Mouse (Mus musculus): ENCODE results near the gene Ccdc85a.
"Not testable (repeated sequence)": the region's sequence is repeated elsewhere in the genome, so short reads cannot be mapped to it uniquely, and the experiment has no call there.

The Ccdc85a gene

DNA sequence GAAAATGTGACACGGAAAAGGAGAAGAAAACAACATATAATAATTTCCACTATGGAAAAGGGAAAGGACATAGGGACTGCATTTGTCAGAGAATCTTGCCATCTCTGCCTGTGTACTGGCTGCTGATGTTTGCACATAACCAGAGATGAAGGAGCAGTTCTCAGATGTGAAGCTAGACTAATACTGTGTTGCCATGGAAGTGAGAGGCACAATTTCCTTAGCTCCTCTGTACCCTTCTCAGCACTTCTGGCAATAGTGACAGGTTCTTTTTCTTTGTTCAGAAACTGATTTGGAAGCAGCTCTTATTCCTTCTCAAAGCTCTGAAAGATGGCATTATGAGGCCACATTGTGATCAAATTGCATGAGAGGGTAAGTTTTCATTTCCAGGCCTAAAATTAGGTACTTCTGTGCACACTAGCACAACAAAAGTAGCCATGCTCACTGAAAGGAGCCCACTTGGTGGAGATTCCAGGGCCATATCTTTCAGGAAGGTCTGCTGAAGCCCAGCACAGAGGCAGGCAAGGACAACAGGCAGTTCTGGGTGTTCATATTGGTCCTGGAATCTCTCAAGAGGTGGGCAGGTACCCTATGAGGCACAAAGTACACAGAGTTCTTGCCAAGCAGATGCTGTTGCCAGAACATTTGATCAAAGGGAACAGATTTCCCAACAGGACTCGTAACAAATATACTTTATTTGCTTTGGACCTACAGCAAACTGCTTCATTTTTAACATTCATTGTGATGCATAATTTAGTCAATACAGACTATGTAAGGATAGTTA is 161.5 kb downstream of the Ccdc85a start:
- DNase-seq (ENCODE audit: low read depth) = no peak

DNA sequence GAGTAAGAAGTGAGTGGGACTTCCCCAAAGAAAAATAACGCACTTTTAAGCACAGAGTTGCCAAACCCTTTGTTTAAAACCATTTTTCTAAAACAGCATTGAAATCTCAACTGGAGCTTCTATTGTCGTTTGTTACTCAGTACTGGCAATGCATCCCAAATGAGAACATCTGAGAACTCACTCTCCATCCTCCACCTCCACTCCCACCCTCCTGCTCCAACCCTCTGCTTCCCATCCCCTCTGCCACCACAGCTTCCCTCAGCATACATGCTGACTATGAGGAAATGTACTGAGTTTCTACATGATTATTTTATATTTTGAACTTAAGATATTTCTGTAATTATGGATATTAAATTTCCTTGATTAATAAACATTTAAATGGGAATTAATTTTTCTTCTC is 168.3 kb downstream of the Ccdc85a start:
- no peak for DNase-seq (ENCODE audit: low read depth)

DNA sequence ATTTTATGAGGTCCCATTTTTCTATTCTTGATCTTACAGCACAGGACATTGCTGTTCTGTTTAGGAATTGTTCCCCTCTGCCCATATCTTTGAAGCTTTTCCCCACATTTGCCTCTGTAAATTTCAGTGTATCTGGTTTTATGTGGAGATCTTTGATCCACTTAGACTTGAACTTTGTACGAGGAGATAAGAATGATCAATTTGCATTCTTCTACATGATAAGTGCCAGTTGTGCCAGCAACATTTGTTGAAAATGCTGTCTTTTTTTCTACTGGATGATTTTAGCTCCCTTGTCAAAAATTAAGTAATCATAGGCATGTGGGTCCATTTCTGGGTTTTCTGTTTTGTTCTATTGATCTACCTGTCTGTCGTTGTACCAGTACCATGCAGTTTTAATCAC is 174.2 kb downstream of the Ccdc85a start:
- not testable (repeated sequence) for DNase-seq (ENCODE audit: low read depth)

DNA sequence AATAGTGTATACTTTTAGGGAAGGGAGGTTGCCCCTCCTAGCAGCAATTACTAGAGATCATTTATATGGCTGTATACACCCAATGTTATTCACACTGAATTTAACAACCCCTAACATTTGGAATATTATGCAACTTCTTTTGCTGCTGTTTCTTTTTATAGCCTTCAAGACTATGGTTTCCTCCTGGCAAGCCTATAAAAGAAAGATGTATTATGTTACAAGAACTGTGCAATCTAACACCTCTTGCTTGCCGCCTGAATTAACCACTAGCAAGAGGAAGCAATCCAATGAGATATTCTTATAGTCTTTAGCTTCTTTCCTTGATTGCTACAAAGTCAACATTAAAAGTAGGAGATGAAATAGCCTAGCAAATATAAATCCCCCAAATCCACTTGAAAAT is 187.0 kb downstream of the Ccdc85a start:
- no peak for DNase-seq (ENCODE audit: low read depth)

DNA sequence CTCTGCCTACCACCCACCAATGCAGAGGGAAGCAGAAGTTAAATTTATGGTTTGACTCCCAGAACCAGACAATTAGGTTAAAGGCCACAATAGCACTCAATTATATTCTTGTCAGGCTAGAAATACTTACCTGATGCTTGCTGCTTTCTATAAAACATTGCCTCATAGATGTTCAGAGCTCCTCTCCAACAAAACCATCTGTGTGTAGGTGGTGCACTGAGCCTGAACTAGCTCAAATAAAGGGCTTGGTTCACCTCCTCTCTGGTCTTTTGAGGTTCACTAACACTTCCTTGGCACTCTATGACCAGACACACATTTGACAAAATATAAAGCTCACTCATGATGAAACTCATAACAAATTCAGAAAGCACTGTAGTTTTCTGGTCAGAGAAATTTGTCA is 208.2 kb downstream of the Ccdc85a start:
- no peak for DNase-seq (ENCODE audit: low read depth)

DNA sequence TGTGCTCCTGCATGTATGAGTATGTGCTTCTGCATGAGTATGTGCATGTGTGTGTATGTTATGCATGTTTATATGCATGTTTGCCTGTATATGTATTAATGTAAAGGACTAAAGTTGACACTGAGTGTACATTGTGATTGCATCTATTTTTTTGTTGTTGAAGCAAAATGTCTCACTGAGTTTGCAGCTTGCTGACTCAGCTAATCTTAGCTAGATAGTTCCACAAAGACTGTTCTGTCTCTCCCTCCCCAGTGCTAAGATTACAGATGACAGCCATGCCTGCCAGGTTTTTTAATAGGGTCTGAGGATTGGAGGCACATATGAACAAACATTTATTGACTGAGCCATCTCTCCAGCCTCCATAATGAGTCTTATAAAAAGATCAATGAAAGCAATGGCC is 209.5 kb downstream of the Ccdc85a start:
- no peak for DNase-seq (ENCODE audit: low read depth)

DNA sequence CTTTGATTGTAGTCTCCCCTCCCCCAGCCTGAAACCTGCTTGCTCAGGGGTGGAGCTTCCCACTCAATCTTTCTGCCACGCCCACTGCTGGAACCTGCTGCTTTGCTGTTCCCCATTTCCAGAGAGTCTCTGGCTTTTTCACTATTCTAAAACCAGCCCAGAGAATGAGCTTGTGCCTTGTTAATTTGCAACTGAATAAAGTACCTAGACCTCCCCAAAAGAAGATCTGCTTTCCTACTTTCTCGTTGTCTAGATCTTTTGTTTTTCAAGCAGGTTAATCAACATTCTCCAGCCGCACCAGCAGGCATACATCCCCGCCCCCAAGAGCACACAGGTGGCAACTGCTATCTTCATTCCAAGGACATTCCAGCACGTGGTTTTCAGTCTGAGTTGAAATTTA is 212.7 kb downstream of the Ccdc85a start:
- not testable (repeated sequence) for DNase-seq (ENCODE audit: low read depth)

DNA sequence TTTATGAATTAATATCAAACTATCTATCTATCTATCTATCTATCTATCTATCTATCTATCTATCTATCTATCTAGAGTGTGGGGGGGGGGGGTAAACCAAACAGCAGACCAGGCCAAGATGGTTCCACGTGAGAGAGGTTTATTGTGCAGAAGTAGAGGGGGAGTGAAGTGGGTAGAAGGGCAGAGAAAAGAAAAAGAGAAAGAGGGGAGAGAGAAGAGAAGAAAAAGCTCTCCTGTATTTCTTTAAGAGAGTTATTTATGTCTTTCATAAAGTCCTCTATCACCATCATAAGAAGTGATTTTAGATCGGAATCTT is 218.2 kb downstream of the Ccdc85a start:
- no peak for DNase-seq (ENCODE audit: low read depth)

DNA sequence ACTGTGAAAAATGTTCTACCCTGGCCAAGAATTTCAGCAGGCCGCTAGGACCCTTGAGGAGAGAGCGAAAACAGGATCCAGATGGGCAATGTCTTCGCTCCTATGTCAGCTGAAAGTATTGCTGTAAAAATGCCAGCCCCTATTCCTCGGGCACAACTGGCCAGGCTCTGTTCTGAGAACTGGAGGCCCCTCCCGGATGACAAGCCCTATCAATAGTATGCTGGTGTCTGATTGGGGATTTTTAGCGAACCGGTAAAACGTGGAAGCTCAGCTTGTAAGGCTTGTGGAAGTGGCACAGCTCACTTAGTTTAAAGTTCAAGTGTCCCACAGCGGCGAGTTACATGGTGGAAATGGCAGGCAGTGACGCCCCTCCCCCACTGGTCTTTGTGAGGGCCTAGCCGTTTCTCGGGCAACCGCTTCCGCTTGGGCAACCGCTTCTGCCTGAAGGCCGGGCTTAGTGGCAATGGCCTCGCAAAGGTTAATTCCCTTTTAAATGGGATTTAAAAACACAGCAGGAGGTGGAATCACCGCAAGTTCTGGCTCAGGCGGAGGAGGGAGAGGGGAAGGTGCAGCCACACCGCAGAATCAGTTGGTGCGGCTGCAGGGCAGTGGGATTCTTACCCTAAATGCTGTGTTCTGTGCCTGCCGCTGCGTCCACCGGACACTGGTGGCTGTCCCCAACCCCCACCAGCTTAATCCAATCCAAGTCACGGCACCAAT is 218.8 kb downstream of the Ccdc85a start:
- DNase-seq (ENCODE audit: low read depth) = peak; percentile 1

DNA sequence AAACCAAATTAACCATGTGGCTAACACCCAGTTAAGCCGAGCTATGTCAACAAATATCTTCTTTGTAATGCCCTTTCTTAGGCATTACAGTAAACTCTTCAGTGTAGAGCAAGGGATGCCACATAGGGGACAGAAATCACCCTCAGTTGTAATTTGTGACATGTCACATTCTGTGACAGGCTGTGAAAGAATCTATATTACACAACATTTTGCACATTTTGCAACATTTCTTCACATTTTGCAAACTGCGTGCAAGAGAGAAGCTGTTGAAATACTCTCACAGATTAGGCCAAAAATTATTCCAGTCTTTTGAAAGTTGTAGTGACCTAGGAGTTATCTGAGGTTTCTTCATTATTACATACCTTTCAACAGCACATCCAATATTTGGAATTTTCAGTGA is 240.7 kb downstream of the Ccdc85a start:
- no peak for DNase-seq (ENCODE audit: low read depth)

DNA sequence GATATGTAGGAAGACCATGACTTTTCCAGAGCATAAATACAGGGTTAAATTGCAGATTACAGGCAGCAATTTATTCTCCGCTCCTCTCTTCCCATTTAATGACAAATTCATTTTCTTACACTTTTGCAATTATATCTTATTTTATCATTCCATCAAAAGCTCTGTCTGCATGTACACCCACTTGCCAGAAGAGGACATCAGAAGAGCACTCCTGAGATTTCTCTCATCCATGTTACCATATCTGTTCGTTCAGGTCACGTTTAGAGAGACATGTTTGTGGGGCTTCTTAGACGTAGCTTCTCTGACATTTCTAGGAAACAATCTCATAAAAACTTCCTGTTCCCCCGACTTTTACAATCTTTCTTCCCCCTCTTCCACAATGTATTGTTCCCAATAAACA is 242.2 kb downstream of the Ccdc85a start:
- no peak for DNase-seq (ENCODE audit: low read depth)

DNA sequence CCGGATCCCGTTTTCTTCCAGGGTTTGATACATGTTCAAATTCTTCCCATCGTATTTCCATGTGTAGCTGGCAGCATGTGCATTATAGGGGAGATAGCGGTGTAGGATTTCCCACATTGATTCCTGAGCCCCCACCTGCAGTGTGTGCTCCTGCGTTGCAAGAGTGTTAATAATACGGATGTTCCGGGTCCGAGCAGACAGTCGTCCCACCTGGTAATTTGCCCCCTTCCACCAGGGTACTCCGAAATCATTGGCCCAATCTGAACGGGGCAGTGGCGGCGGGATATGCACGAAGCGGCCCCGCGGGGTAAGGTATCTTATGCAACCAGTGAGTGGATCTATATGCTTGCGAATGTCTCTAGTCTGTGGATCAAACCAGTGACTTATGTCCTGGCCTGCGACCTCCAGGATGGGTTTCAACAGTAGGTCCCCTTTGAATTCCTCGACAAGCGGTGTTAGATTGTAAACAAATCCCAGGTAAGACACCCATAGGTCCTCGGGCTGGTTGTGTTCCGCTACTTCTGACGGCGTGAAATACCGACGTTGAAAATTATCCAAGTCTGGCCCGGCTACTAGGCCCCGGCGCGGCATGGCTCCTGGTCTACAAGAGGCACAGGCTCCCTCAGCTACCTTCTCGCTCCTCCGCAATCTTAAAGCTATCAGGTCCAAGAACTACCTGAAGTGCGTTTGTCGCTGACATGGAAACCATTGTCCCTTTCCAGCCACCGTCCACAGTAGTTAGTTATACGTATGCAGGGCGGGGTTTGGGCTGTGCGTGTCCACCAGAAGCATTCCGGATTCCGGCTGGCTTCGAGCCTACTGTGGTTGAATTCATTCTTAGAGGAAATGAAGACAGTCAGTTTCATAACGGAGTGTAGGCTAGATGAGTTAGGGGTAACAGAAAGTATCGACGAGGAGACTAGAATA is 244.6 kb downstream of the Ccdc85a start, which contains the start of gene Gm6685:
TSS of gene Gm6685 (minus strand) at position 644 of the 927 bp plus-strand sequence.
- not testable (repeated sequence) for DNase-seq (ENCODE audit: low read depth)
